Mouse (Mus musculus): ENCODE measurements around the gene Arrdc4.

Arrdc4 gene

DNA sequence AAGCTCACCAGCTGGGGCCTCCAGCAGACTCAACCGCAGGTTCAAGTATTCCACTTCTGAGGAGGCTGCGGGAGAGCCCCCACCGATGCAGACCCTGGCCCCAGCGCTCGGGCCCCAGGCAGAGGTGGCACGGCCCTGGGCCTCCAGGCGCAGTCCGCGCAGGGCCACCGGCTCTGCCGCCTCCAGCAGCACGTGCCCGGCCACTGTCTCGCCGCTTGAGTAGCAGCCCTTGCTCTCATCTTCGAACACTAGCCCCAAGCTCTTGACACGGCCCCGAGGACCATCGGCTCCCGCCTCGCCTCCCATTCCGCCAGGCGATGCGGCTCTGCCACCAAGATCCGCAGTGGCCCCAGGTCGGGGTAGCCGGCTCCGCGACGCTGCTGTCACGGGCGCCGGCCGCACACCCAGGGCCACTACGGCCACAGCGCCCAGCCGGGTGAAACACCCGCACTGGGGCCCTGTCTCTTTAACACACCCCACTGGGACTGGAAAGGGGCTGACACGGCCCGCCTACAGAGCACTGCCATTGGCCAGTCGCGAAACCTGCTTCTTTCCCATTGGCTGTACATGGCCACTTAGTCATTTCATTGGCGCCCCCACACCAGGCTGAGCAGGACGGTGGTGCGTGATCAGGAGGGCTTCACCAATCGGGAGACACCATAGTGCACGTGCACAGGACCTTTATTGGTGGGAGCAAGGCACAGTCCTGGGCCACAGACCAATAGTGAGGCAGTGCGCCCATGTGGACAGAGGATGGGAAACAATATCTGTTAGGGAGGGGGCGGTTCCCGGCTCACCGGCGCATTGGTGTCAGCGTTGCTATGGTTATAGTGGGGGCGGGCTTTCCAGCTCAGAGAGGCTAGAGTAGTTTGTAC, at the start of gene Arrdc4:
TSS of gene Arrdc4 (minus strand) at position 481 of the 875 bp plus-strand sequence.
- DNase-seq (ENCODE audit: low spot score) = peak; percentile 98

DNA sequence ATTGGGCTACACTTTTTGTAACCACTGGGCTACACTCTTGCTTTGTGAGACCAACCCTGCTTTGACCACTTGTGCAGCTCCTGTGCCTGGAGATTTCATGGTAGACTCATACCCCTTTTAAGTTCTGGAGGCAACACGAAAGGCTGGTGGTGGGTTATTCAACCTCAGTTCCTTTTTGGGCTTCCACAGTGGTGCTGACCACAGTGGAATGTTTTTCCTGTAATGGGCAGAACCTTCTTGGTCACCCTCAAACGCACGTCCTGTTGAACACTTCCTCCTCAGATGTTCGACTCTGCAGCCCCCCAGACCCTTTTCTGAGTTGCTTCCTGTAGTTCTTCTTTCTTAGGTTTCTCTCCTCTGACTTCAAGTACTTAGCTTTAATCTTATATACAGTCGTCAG, 46.5 kb upstream of the Arrdc4 start:
- DNase-seq (ENCODE audit: low spot score) = no peak

DNA sequence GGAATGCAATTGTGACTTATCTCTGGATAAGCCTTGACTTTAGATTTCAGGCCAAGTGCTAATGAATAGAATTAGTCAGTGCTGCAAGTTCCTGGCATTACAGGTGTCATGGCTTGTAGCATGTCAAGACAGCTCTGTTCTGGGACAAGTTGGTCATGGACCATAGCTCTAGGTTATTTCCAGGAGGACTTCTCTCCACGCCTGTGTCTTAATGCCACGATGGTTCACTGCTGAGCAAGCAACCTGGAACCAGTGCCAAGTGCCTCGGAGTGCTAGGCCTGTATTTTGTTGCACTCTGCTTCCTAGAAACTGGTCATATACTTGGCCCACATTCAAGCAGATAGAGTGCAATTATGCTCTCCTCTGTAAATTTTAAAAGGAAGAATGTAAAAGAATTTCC, 39.7 kb upstream of the Arrdc4 start:
- no peak for DNase-seq (ENCODE audit: low spot score)

DNA sequence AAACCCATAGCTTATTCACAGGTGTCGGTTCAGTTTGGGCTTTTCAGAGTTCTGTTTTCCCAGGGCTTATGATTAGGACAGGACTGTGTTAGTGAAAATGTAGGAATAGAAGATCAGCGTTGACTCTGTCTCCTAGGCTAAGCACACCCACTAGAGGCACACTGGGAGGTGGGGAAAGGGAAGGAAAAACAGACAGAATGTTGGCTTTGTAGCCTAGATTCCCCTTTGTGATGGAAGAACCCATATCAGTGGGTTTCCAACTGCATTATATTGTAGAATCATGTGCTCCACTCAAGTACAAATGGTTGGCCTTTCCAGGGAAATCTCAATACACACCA, 22.7 kb upstream of the Arrdc4 start:
- DNase-seq (ENCODE audit: low spot score) = no peak

DNA sequence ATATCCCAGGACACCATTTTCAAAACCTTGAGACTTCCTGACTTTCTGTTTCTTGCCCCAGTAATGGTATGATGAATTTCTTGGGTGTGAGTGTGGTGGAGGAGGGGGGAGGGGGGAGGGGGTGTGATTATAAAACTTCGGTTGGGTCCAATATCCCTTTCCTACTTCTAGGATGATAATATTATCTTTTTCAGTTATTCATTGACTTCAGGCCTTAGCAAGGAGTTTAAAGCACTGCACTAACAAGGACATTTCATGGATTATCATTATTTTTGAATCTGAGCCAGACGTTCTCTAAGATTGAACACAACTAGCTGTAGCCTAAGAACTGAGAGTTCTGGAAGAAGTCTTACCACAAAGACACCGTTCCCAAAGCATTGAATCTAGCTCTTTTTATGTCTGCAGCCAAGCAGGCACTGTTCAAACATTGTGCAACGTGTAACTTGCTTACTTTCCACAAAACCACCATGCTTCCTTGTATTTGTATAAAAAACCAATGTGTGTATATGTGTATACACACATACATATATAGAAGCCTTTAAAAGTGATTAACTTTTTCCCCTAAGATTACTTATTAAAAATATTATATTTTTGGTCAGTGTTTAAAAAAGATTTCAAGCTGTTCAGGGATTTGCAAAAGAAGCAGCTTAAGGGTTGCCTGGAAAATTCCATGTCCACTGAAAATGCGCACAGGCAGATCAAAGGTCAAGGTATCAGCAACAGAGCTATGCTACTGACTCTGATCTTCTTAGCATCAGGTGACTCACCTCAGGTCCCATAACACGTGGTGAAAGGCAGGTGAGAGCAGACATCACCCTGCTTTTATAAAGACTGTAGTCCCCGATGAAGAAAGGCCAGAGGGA, 22.1 kb upstream of the Arrdc4 start:
- DNase-seq (ENCODE audit: low spot score) = no peak

DNA sequence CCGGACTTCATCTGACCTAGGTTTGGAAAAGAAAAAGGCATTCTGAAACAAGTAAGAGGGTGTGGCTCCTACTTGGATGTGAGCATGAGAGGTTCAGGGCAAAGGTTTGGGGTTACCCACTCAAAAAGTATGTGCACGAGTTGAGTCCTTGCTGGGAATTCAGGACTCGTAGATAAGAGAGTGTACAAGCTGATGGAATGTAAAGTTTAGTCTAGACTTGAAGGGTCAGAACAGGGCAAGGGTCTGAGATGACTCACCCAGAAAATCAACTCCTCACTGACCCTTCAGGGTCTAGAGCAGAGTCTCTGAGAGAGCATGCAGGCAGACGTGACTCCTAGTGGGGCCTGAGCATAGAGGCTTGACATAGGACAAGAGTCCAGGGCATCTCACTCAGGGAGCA, 16.9 kb upstream of the Arrdc4 start:
- no peak for DNase-seq (ENCODE audit: low spot score)

DNA sequence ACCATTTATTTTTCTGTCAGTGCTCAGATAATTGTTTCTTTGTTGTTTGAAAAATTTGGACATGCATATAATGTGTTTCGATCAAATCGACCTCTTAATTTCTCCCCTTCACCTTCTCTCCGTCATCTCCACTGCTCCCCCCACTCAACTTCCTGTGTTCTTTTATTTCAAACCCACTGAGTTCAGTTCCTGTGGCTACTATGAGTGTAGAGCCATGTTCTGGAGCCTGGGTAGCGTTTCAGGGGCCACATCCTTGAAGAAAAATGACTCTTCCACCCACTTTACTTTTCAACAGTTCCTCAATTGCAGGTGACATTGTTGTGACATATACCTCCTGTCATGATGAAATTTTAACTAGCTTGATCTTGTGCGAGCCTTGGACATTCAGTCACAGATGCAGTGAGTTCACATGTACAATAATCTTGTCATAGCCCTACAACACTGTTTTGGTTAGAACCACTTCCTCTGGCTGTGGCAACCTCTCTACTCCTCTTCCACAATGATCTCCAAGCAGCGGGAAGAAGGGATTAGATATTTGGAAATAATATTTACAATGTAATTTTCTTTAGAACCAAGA, 10.2 kb upstream of the Arrdc4 start:
- DNase-seq (ENCODE audit: low spot score) = no peak

DNA sequence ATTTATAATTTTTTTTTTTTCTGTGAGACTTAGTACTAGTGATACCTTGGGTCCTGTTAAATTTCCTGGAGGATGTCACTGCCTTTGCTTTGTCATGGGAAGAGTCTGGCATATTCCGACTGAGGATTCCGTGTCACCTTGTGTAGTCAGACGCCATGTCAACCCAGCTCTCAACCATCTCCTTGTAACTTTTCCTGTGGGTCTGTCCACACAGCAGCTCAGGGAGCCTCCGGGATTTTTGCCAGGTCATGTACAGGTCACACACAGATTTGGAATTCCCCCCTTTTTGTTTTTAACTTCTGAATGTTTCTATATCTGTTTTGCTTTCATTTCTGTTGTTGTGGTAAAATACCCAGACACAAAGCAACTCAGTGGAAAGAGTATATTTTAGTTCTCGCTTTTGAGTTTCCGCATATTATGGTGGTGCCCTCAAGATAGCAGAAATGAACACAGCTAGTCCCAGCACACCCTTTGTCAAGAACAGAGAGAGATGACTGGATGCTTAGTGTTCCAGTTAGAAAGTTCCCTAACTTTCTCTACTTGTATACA, 7.7 kb upstream of the Arrdc4 start:
- no peak for DNase-seq (ENCODE audit: low spot score)

DNA sequence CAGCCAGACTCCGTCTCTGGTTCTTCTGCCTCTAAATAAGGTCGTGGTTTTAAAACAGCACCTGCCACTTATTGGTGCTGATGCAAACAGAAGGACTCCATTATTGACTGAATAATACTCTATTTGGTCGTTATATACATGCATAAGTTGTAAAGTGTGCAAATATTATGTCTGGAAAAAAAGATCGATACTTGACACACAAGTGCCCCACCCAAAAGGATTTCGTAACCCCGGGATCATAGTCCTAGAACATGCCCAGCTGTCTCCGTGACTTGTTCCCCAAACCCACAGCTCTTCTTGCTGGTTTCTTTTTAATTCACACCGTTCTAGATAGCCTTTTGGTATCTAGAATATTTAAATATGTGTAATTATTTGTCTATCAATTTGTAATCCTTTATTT, 878 bp upstream of the Arrdc4 start:
- DNase-seq (ENCODE audit: low spot score) = no peak

DNA sequence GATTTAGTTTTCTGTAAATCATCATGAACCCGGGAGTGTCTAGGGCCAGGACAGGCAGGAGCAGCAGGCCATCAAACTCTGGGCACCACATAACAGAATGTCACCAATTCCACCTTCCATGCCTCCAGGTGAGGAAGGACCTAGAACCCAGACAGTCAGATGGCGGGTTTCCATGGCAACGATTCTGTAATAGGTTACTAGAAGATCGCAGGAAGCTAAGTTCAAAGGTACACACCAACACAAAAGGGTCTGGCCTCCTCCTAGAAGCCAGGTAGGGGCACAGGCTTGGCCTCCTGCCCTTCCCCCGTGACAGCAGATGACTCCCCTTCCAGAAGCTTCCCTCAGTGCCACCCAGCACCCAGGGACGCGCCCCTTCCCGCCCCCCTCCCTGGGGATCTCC, 680 bp downstream of the Arrdc4 start:
- DNase-seq (ENCODE audit: low spot score) = peak; percentile 7

DNA sequence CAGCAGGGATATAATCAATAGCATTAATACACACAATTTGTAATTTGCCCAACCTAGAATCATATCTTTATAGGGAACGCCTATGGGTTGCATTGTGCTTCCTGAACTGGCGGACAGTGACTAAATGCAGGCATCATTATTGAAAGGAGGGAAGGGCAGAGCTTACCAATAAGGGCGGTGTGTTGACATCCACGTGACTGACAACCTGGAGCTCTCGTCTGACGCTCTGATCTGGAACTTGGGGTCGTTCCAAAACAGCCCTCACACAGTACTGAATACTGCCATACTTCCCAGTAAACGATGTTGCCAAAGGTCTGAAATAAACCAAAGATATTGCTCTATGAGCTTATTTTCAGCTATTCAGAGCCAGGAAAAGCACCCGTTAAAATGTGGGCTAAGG, 4.4 kb downstream of the Arrdc4 start:
- no peak for DNase-seq (ENCODE audit: low spot score)

DNA sequence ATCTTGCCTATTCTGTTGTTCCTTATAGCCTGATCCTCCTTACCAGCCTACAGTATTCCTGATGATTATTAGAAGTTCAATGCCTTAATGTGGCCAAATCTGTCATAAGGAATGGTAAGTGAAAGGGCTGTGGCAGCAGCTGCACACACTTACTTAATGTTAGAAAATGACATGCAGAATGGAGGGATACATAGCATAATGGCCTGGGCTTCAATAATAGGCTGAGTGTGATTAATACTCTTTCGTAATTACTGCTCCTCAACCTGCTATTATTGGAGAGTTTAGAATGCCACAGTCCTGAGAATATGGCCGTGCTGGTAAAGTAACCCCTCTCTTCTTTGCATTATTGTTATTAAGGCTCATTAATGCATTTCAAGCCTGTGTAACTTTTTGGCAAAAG, 4.8 kb downstream of the Arrdc4 start:
- no peak for DNase-seq (ENCODE audit: low spot score)

DNA sequence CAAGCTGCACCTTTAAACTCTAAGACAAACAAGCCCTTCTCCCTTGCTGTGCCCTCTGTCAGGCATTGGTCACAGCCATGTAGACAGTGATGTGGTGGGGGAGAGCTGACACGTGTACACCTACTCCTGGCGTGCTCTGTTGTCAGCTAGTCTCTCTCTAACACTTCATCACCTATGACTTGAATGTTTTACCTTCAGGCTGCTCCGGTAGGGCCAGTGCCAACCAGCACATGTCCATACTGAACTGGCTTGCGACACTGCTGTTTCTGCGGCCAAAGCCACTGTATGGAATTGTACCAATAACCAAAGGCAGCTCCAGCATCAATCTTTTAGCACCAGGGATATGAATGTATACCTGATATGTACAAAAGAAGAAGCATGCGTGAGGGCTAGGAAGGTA, 8.3 kb downstream of the Arrdc4 start:
- DNase-seq (ENCODE audit: low spot score) = no peak

DNA sequence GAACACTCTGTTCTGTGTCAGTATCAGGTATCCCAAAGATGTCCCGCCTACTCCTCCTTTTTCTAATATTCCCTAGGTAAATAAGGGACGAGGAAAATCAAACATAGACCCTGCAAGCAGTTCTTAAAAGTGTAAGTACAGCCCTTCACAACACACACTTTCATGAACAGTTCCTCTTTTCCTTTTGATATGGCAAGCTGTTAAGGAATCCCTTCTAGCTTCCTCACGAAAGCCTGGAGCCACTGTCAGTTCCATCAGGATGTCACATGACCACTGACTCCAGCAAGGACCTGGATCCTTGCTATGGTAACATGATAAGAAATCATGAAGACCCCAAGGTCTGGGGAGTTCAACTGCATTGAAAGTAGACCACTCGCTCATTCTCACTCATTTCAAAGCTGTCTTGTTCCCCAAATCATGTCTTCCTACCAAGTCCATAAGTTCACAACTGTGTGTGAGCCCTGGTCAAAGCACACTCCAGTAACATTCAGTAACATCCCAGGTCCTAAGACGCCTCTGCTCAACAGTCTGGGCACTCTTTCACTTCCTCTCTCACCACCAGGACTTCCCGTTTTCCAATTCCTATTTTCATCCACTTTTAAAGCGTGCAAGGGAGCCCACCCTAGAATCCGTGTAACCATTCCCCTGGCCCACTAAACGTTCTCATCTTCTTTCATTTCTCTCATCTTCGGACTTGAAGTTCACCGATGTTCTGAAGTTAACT, 10.2 kb downstream of the Arrdc4 start:
- no peak for DNase-seq (ENCODE audit: low spot score)

DNA sequence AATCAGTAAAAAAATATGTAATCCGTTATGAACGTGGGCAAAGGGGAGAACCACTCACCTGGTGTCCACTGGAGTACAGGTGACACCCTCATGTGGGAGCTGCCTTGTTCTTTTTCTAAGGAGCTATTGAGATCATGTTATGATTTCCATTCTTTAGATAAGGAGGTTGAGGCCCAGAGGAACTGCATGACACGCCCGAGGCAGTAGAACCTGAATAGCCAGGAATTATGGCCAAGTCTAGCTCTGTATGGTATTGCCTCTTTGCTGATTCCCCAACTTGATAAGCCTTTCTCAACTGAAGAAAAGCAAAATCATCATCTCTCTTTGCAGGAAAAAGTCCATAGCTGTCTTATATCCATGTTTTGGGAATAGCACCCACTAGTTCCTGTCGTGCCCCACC, 22.7 kb downstream of the Arrdc4 start:
- DNase-seq (ENCODE audit: low spot score) = no peak

DNA sequence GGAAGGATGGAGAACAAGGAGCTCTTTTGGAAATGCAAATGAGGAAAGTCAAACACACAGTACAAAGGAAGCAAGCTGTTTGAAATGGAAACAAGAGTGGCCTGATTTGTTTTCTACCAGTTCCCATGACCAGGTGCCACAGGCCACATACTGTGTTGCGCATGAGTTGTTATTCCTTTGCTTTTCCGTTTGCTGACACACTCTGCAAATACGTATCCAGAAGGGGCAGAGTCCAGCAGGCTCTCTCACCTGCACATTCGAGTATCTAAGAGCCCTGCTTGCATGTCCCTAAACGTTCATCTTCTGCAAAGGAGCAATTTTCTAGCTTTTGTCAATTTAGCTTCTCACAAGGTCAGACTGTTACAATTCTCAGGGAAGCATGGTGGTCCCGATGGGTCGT, 24.3 kb downstream of the Arrdc4 start:
- no peak for DNase-seq (ENCODE audit: low spot score)

DNA sequence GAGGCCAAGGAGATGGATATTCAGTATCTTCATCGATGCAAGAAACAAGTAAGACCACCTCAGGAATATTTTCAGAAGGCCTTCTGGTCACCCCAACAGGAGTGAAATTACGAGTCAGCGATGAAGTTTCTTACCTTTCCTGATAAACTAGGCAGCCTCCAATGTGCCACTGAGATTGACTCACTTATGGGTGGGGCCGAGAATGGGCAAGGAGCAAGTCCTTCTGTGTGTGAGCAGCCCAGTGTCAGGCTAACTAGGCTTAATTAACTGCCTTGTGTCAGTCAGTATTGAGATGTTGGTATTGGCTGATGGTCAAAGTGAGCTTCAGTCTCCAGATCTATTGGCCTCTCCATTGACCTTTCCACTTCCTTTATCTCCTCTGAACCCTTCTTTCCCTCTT, 27.5 kb downstream of the Arrdc4 start:
- DNase-seq (ENCODE audit: low spot score) = no peak

DNA sequence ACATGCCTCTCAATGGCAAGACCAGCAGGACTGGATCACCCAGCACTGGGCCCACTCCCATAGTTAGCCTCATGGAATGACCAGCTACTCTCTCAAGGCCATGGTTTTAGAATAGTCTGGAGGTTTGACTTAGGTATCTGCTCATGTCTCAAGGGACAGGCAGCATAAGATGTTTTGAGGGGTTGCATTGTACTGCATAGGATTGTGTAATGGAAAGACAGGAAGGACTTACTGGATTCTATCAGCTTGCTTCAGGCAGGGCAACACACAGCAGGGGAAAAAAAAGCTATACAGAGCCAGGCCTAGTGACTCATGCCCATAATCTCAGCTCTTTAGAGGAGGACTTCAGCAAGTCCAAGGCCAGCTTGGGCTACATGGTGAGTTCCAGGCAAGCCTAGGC, 31.1 kb downstream of the Arrdc4 start:
- DNase-seq (ENCODE audit: low spot score) = no peak

DNA sequence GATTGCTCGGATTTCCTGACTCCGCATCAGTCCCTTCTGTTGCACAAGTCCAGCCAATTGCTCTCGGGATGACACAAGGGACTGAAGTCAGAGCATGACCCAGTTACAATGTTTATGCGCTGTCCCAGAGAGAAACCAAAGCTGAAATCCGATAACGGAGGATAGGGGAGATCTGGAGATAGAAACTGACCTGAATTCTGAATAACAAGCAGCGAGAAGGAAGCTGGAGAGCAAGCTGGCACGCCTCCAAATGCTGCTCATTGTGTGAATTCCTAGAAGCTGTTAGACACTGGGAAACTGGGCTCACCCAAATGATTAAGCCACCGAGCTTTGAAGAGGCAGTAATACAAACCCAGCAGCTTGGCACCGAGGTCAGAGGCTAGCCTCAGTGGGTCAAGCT, 31.5 kb downstream of the Arrdc4 start:
- DNase-seq (ENCODE audit: low spot score) = peak; percentile 39

DNA sequence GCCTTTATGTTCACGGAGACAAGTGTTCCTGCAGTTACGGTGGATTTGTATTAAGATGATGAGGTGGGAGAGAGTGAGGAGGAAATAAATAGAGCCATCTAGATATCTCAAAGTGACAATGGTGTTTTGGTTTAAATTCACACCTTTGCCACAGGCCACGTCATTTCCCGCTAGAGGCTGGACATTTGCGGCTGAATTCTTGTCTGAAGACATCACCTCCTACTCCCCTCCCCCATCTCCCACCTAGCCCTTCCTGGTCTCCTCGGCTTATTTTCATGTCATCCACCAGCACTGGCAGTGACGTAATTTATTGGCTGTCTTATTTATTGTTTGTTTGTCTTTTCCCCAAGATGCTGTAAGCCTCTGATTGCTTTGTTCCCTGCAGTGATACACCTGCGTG, 32.1 kb downstream of the Arrdc4 start:
- no peak for DNase-seq (ENCODE audit: low spot score)

DNA sequence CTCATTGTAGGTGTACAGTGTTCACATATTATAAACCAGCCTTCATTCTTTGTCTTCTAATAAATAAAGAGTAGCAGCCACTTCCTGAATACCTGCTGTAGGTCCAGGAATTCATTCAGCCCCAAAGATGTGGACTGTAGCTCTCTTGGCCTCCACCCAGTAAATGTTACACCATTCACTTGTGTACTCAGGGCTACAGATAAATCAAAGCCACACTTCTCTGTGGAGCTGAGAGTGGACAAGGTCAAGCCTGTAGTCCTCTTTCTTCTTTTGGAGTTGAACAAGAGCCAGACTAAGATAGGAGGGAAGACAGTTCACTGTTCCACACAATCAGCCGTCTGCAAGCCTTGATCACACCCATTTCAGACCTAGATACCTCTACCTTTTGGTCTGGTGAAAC, 36.1 kb downstream of the Arrdc4 start:
- DNase-seq (ENCODE audit: low spot score) = no peak

DNA sequence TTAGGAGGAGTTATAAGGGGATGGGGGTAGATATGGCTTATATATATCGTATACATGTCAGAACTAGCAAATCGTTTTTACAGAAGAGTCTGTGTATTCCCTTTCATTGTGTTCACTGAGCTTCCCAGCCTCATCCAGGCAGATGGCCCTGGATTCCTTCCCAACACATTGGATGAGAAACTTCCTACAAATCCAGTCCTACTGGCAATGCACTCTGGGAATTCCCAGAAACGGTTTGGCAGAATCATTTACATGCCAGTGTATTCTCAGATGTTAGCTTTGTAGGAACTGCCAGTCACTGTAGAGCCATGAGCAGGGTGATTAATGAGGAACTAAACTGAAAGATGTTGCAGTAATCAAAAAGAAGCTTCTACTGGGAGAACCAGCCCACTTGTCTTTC, 36.6 kb downstream of the Arrdc4 start:
- no peak for DNase-seq (ENCODE audit: low spot score)

Data from ovary, postnatal 10 days (tissue).